Mouse (Mus musculus) kidney, adult 11 months (tissue): ENCODE measurements around the gene Kbtbd6.
"Not testable (repeated sequence)": the region's sequence is repeated elsewhere in the genome, so short reads cannot be mapped to it uniquely, and the experiment has no call there.

Experiments
- DNase-seq: peaks from one replicate; pipeline ENCODE4 v3.0.0; 2022

Gene Kbtbd6

GRCm38 (mm10) chr14:79451681-79452590 lies at the start of gene Kbtbd6:
TSS of gene Kbtbd6 (plus strand) at chr14:79451835.
- peak; percentile 69 for DNase-seq

- no peak for DNase-seq
These were observed 44.0 kb upstream of the Kbtbd6 start for GRCm38 (mm10) chr14:79407641-79408040.

- DNase-seq = no peak
These were observed 42.3 kb upstream of the Kbtbd6 start for GRCm38 (mm10) chr14:79409278-79409830.

- no peak for DNase-seq
These were observed 41.0 kb upstream of the Kbtbd6 start for GRCm38 (mm10) chr14:79410662-79411061.

- DNase-seq = no peak
These were observed 38.5 kb upstream of the Kbtbd6 start for GRCm38 (mm10) chr14:79413121-79413520.

GRCm38 (mm10) chr14:79420083-79420685 lies 31.5 kb upstream of the Kbtbd6 start:
- DNase-seq = no peak

- peak; percentile 94 for DNase-seq
These were observed 25.5 kb upstream of the Kbtbd6 start, which contains the start of gene Kbtbd7 for GRCm38 (mm10) chr14:79425979-79426729. TSS of gene Kbtbd7 (plus strand) at chr14:79426511.

- peak; percentile 12 for DNase-seq
These were observed 24.8 kb upstream of the Kbtbd6 start for GRCm38 (mm10) chr14:79426730-79427365.

- no peak for DNase-seq
These were observed 17.6 kb upstream of the Kbtbd6 start for GRCm38 (mm10) chr14:79434068-79434467.

- DNase-seq = no peak
These were observed 11.0 kb upstream of the Kbtbd6 start for GRCm38 (mm10) chr14:79440655-79441054.

GRCm38 (mm10) chr14:79441441-79441840 lies 10.2 kb upstream of the Kbtbd6 start:
- no peak for DNase-seq

- DNase-seq = no peak
These were observed 7.0 kb upstream of the Kbtbd6 start for GRCm38 (mm10) chr14:79444601-79445000.

- DNase-seq = no peak
These were observed 6.5 kb upstream of the Kbtbd6 start for GRCm38 (mm10) chr14:79445055-79445620.

GRCm38 (mm10) chr14:79452591-79452934 lies 928 bp downstream of the Kbtbd6 start:
- not testable (repeated sequence) for DNase-seq

GRCm38 (mm10) chr14:79460401-79460800 lies 8.8 kb downstream of the Kbtbd6 start:
- DNase-seq = no peak

- DNase-seq = no peak
These were observed 9.4 kb downstream of the Kbtbd6 start for GRCm38 (mm10) chr14:79460988-79461387.

- DNase-seq = no peak
These were observed 14.0 kb downstream of the Kbtbd6 start for GRCm38 (mm10) chr14:79465623-79466022.

- peak; percentile 38 for DNase-seq
These were observed 16.0 kb downstream of the Kbtbd6 start for GRCm38 (mm10) chr14:79467621-79468020.

- DNase-seq = no peak
These were observed 21.7 kb downstream of the Kbtbd6 start for GRCm38 (mm10) chr14:79473384-79473783.

- DNase-seq = peak; percentile 94
These were observed 29.1 kb downstream of the Kbtbd6 start, which contains the start of gene Elf1 for GRCm38 (mm10) chr14:79480624-79481338. TSS of gene Elf1 (plus strand) at chr14:79481194.
